Mouse (Mus musculus) forebrain, embryonic 14.5 days (tissue): ENCODE measurements at regions not wholly inside any gene's neighbourhood (a gene's known extent, or its start where the extent isn't known, plus 50 kb on each side); places are given as distances from the start of the nearest gene placed in this dataset.
A peak's percentile ranks its signal among the peaks of the same experiment; 100 is the strongest.

ENCODE experiments used
- ATAC-seq: fragments of 200-750 bp; cut with Nextera tagmentation; 2 replicates; pipeline ENCODE4 v1.8.0; 2017; ENCODE audit warnings: mild to moderate bottlenecking, moderate library complexity
- DNase-seq: peaks from one replicate; pipeline ENCODE4 v3.0.0-alpha.2; 2015; ENCODE audit warnings: low spot score
- H3K27ac ChIP-seq: fragments of 300-500 bp; sonication (generic); 2 replicates; pipeline ENCODE4 v1.5.1; 2014; ENCODE audit warnings: low read depth, mild to moderate bottlenecking, control low read depth, low read length, moderate library complexity
- H3K27me3 ChIP-seq: fragments of 300-500 bp; sonication (generic); replicated peaks from 2 replicates; pipeline ENCODE4 v1.6.1; 2014; ENCODE audit warnings: low read length, control low read depth, mixed read lengths; ENCODE audit not compliant: control insufficient read depth, insufficient read depth
- H3K36me3 ChIP-seq: fragments of 300-500 bp; sonication (generic); 2 replicates; pipeline ENCODE4 v1.6.1; 2014; ENCODE audit warnings: low read length, control low read depth; ENCODE audit not compliant: control insufficient read depth, insufficient read depth
- H3K4me1 ChIP-seq: fragments of 300-500 bp; sonication (generic); 2 replicates; pipeline ENCODE4 v1.6.1; 2014; ENCODE audit warnings: antibody characterized with exemption, low read length, control low read depth; ENCODE audit not compliant: control insufficient read depth, insufficient read depth
- H3K4me2 ChIP-seq: fragments of 300-500 bp; sonication (generic); 2 replicates; pipeline ENCODE4 v1.6.1; 2014; ENCODE audit warnings: mild to moderate bottlenecking, control low read depth, low read length
- H3K4me3 ChIP-seq: fragments of 300-500 bp; sonication (generic); 2 replicates; pipeline ENCODE4 v1.5.1; 2014; ENCODE audit warnings: low read depth, low read length, control low read depth
- H3K9ac ChIP-seq: fragments of 300-500 bp; sonication (generic); 2 replicates; pipeline ENCODE4 v1.6.1; 2014; ENCODE audit warnings: mild to moderate bottlenecking, low read length, control low read depth, moderate library complexity
- H3K9me3 ChIP-seq: fragments of 300-500 bp; sonication (generic); replicated peaks from 2 replicates; pipeline ENCODE4 v1.6.1; 2016; ENCODE audit warnings: low read length, control low read depth, mixed read lengths; ENCODE audit not compliant: control insufficient read depth
- WGBS: fragments of 180-500 bp; shearing (Covaris S2); extraction: QIAGEN DNeasy Blood & Tissue Kit; methylation state at CpG from one replicate; pipeline ENCODE4 v1.1.7; 2014; 5-methylcytosine and 5-hydroxymethylcytosine counted together

DNA sequence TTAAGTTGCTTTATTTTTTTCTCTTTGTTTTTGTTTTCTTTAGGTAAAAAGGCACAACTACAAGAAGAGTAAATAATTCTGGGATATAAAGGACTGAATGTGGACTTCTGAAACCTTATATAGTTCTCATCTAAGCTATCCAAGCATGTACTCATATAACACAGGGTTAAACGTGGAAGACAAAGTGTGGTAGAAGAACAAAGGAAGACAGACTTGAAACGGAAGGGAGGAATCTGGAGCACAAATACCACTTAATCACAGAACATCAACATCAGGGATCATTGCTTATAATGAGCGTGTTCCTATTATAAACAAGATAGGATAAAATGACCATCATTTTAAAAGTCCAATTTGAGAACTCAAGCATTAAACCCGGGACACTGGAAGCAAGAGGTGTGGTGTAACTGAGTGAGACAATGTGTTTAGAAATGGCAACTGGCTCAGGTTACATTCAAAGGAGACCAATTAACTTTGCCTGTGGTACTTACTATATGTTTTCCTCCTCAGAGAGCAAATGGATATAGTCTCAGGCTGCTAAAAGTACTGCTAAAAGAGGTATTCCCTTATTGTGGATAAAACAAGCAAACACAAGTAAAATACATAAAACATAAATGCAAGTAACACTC, 96.1 kb upstream of the Hdgfl1 start:
- DNase-seq: no peak
- no peaks in the 10 kb centered on the region for H3K9me3 ChIP-seq
- no peak overlapping the region for H3K9ac ChIP-seq
- WGBS: 47% methylated on average over 4 of the region's 4 CpGs
- no peak overlapping the region for H3K27ac ChIP-seq
- ATAC-seq: no peak
- H3K4me3 ChIP-seq: no peak overlapping the region
- no peaks in the 10 kb centered on the region for H3K27me3 ChIP-seq
- no peak overlapping the region for H3K4me2 ChIP-seq
- H3K36me3 ChIP-seq: no peaks in the 10 kb centered on the region
- 0 out of 2 replicates have a peak, but pooled peaks cover 3% of the 10 kb centered on the region for H3K4me1 ChIP-seq

- H3K27ac ChIP-seq: no peak overlapping the region
- no peak overlapping the region for H3K9ac ChIP-seq
- H3K4me3 ChIP-seq: no peak overlapping the region
- H3K4me2 ChIP-seq: no peak overlapping the region
- H3K9me3 ChIP-seq: no peaks in the 10 kb centered on the region
- H3K27me3 ChIP-seq: no peaks in the 10 kb centered on the region
- H3K36me3 ChIP-seq: no peaks in the 10 kb centered on the region
- 0 out of 2 replicates have a peak, but pooled peaks cover 3% of the 10 kb centered on the region for H3K4me1 ChIP-seq
- ATAC-seq (no peak), DNase-seq (peak; percentile 10)
- 41% methylated on average over 3 of the region's 3 CpGs for WGBS
Measured at GRCm38 (mm10) chr13:26867794-26868193, 97.8 kb upstream of the Hdgfl1 start.

GRCm38 (mm10) chr13:26916477-26916876, 140.9 kb upstream of the Prl start:
- H3K9me3 ChIP-seq: no peaks in the 10 kb centered on the region
- H3K4me3 ChIP-seq: no peak overlapping the region
- no peak overlapping the region for H3K27ac ChIP-seq
- no peak for ATAC-seq
- H3K9ac ChIP-seq: no peak overlapping the region
- H3K4me2 ChIP-seq: no peak overlapping the region
- 85% methylated on average over 7 of the region's 7 CpGs for WGBS
- H3K27me3 ChIP-seq: no peaks in the 10 kb centered on the region
- no peak for DNase-seq
- no peaks in the 10 kb centered on the region for H3K36me3 ChIP-seq
- no peaks in the 10 kb centered on the region for H3K4me1 ChIP-seq

DNA sequence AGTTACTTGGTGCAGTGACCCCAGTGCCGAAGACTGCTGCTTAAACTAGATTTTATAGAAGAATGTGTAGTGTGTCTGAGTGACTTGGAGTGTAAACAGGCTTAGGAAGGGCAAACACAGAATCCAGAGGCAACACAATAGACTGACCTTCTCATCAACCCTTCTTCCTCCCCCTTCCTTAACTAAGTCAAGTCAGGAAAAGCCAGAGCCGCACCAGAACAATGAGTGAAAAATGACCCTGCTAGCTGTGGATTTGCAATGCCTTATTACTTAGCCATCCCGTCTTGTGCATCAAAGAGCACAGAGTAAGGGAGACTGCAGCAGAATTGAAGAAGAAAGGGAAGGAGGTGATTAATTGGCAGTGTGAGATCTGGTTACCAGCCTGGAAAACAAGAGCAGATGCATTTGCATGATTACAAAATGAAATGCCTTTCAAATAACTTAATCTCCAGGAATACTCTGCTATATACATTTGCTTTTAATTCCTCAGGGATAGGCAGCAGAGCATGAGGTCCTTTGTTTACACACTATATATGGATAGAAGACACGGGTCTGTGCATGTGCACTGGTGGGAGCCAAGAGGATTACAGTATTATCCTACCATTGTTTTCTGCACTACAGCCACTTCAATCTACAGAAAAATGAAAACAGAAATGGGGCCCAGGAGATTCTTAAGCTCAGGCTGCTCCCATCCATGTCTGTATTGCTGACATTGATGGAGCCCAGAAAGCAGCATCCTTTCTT, 124.5 kb upstream of the Prl start:
- ATAC-seq: peak; percentile 73
- Histone ChIP-seq H3K27me3 (no peaks in the 10 kb centered on the region), H3K27ac (peak overlapping the region; percentile 60), H3K4me1 (peaks cover 8% of the 10 kb centered on the region), H3K9ac (no peak overlapping the region), H3K4me2 (no peak overlapping the region), H3K4me3 (no peak overlapping the region), H3K36me3 (no peaks in the 10 kb centered on the region), H3K9me3 (no peaks in the 10 kb centered on the region)
- WGBS: 2% methylated on average over 4 of the region's 4 CpGs
- DNase-seq: peak; percentile 51

GRCm38 (mm10) chr13:26933838-26934237, 123.5 kb upstream of the Prl start:
- no peak for DNase-seq
- WGBS: 55% methylated on average over 5 of the region's 5 CpGs
- H3K4me2 ChIP-seq: no peak overlapping the region
- H3K4me3 ChIP-seq: no peak overlapping the region
- H3K4me1 ChIP-seq: peaks cover 8% of the 10 kb centered on the region
- no peaks in the 10 kb centered on the region for H3K9me3 ChIP-seq
- ATAC-seq: no peak
- no peaks in the 10 kb centered on the region for H3K36me3 ChIP-seq
- no peak overlapping the region for H3K9ac ChIP-seq
- H3K27me3 ChIP-seq: no peaks in the 10 kb centered on the region
- H3K27ac ChIP-seq: no peak overlapping the region

GRCm38 (mm10) chr13:26940436-26940835, 116.9 kb upstream of the Prl start:
- Histone ChIP-seq H3K4me2 (no peak overlapping the region), H3K27me3 (no peaks in the 10 kb centered on the region), H3K9me3 (no peaks in the 10 kb centered on the region), H3K4me3 (no peak overlapping the region), H3K27ac (no peak overlapping the region), H3K4me1 (no peaks in the 10 kb centered on the region), H3K36me3 (no peaks in the 10 kb centered on the region), H3K9ac (no peak overlapping the region)
- no peak for ATAC-seq
- DNase-seq: no peak

DNA sequence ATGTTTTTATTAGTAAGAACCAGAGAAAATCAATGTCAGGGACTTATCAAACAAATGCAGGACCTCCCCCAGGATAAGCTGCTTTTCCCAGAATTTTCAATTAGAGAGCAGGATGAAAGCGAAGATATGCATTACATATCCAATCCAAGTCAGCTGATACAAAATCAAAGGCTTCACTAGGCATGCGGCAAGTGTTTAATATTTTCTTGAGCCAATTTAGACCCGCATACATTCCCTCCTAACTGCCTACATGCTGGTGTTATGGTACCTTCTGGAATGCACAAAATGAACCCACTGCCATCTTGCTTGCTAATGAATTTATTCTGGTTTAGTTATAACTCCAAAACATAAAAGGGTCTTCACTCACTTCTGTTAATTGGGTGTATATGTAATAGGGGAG, 112.9 kb upstream of the Prl start:
- Histone ChIP-seq H3K4me3 (no peak overlapping the region), H3K9me3 (no peaks in the 10 kb centered on the region), H3K27me3 (no peaks in the 10 kb centered on the region), H3K9ac (no peak overlapping the region), H3K4me2 (no peak overlapping the region), H3K36me3 (no peaks in the 10 kb centered on the region), H3K4me1 (no peaks in the 10 kb centered on the region), H3K27ac (no peak overlapping the region)
- 93% methylated on average over 3 of the region's 3 CpGs for WGBS
- ATAC-seq (no peak), DNase-seq (no peak)

DNA sequence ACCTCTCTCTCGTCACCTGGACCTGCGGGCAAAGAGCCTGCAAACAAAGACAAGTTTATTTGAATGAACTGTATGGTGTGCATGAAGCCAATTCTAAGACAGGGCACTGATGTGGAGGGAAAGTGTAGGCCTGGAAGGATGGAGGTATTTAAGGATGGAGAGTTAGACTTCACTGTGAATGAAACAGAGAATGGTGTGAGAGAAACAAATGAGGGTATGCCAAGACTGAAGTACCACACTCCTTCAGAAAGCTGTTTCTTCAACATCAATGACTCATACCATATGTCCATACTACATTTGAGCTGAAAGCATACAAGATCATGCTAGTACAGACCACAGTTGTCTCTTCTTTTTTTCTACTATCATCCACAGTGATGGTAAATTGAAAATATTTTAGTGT, 105.9 kb upstream of the Prl start:
- H3K4me3 ChIP-seq: no peak overlapping the region
- H3K4me2 ChIP-seq: no peak overlapping the region
- no peak overlapping the region for H3K9ac ChIP-seq
- no peak overlapping the region for H3K27ac ChIP-seq
- no peaks in the 10 kb centered on the region for H3K9me3 ChIP-seq
- H3K27me3 ChIP-seq: no peaks in the 10 kb centered on the region
- no peak for ATAC-seq
- no peaks in the 10 kb centered on the region for H3K36me3 ChIP-seq
- 97% methylated on average over 2 of the region's 2 CpGs for WGBS
- DNase-seq: no peak
- no peaks in the 10 kb centered on the region for H3K4me1 ChIP-seq

GRCm38 (mm10) chr13:26953834-26954233, 103.5 kb upstream of the Prl start:
- ATAC-seq: no peak
- Histone ChIP-seq H3K9me3 (no peaks in the 10 kb centered on the region), H3K4me2 (no peak overlapping the region), H3K27me3 (no peaks in the 10 kb centered on the region), H3K36me3 (no peaks in the 10 kb centered on the region), H3K9ac (no peak overlapping the region), H3K27ac (no peak overlapping the region), H3K4me1 (no peaks in the 10 kb centered on the region), H3K4me3 (no peak overlapping the region)
- DNase-seq: no peak
- WGBS: 90% methylated on average over 2 of the region's 2 CpGs
